Mouse (Mus musculus) erythroblast, embryonic 14.5 days (primary cell): ENCODE data around the gene Spg7.

Experiments
- GATA1 ChIP-seq: IDR thresholded peaks from 2 replicates; pipeline ENCODE4 v1.6.1; 2012; ENCODE audit warnings: low read length, inconsistent platforms, mixed read lengths
- TAL1 ChIP-seq: IDR thresholded peaks from 3 replicates; pipeline ENCODE4 v1.6.1; 2012; ENCODE audit warnings: low read length, inconsistent platforms, mixed read lengths

DNA sequence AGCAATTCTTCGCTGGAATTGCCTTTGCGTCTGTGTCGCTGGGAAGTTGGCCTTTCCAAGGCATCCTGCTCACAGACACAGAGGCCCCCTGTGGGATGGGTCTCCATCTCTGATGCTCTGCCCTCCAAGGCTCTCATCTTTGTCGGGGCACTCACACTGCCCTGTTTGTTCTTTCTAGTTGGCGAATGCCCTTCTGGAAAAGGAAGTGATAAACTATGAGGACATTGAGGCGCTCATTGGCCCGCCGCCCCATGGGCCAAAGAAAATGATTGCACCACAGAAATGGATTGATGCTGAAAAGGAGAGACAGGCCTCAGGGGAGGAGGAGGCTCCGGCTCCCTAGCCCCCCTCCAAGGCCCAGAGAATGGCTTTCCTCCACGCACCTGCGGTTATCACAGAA is 34.5 kb downstream of the Spg7 start:
- TF ChIP-seq GATA1 = no peak
- TF ChIP-seq TAL1 = no peak
